Mouse (Mus musculus): ENCODE results near the gene Acbd6. TPM values are rescaled to one million over a fixed set of nuclear protein-coding genes. Genes with fewer than 3 reads are reported as not detected.

Gene Acbd6
- polyA plus RNA-seq, 1 experiment: 22.5 TPM

- H3K4me3 ChIP-seq (replicated peaks): no peak overlapping the region
Measured at GRCm38 (mm10) chr1:155614426-155614825, 56.5 kb downstream of the Acbd6 start.

GRCm38 (mm10) chr1:155621075-155621474 is 63.2 kb downstream of the Acbd6 start:
- TF ChIP-seq GATA1 (IDR thresholded peaks at IDR 0.05; ENCODE audit: low read length): no peak
- no peak for TF ChIP-seq TAL1 (IDR thresholded peaks at IDR 0.05; ENCODE audit: low read length)
- Histone ChIP-seq H3K4me3 (replicated peaks) (no peak overlapping the region), H3K27me3 (ENCODE audit: control insufficient read depth) (no peaks in the 10 kb centered on the region), H3K36me3 (ENCODE audit: control insufficient read depth) (peaks cover 4% of the 10 kb centered on the region), H3K4me1 (ENCODE audit: control insufficient read depth) (no peaks in the 10 kb centered on the region), H3K9me3 (ENCODE audit: control insufficient read depth, low read length) (no peaks in the 10 kb centered on the region)

More at GRCm38 (mm10) chr1:155614426-155614825, 56.5 kb downstream of the Acbd6 start:
- no peaks in the 10 kb centered on the region for H3K9me3 ChIP-seq (ENCODE audit: control insufficient read depth, low read length)
- H3K27me3 ChIP-seq (ENCODE audit: control insufficient read depth): no peaks in the 10 kb centered on the region
- TF ChIP-seq GATA1 (IDR thresholded peaks at IDR 0.05; ENCODE audit: low read length) (no peak), TAL1 (IDR thresholded peaks at IDR 0.05; ENCODE audit: low read length) (no peak)
- no peaks in the 10 kb centered on the region; the same call in none of the 2 replicates for H3K36me3 ChIP-seq (ENCODE audit: control insufficient read depth)
- H3K4me1 ChIP-seq (ENCODE audit: control insufficient read depth): no peaks in the 10 kb centered on the region

GRCm38 (mm10) chr1:155623192-155623591 is 65.3 kb downstream of the Acbd6 start:
- no peaks in the 10 kb centered on the region for H3K27me3 ChIP-seq (ENCODE audit: control insufficient read depth)
- no peaks in the 10 kb centered on the region for H3K9me3 ChIP-seq (ENCODE audit: control insufficient read depth, low read length)
- H3K4me3 ChIP-seq (replicated peaks): no peak overlapping the region
- no peaks in the 10 kb centered on the region for H3K4me1 ChIP-seq (ENCODE audit: control insufficient read depth)
- TF ChIP-seq TAL1 (IDR thresholded peaks at IDR 0.05; ENCODE audit: low read length): no peak
- no peak for TF ChIP-seq GATA1 (IDR thresholded peaks at IDR 0.05; ENCODE audit: low read length)
- peaks cover 12% of the 10 kb centered on the region for H3K36me3 ChIP-seq (ENCODE audit: control insufficient read depth)

- Histone ChIP-seq H3K4me1 (ENCODE audit: control insufficient read depth) (no peaks in the 10 kb centered on the region), H3K4me3 (replicated peaks) (no peak overlapping the region), H3K9me3 (ENCODE audit: control insufficient read depth, low read length) (no peaks in the 10 kb centered on the region), H3K27me3 (ENCODE audit: control insufficient read depth) (no peaks in the 10 kb centered on the region), H3K36me3 (ENCODE audit: control insufficient read depth) (peaks cover 11% of the 10 kb centered on the region)
- TF ChIP-seq TAL1 (IDR thresholded peaks at IDR 0.05; ENCODE audit: low read length) (no peak), GATA1 (IDR thresholded peaks at IDR 0.05; ENCODE audit: low read length) (no peak)
Measured at GRCm38 (mm10) chr1:155627746-155628145, 69.8 kb downstream of the Acbd6 start.

- H3K4me3 ChIP-seq (replicated peaks): no peak overlapping the region
Measured at GRCm38 (mm10) chr1:155636648-155637047, 78.7 kb downstream of the Acbd6 start.

GRCm38 (mm10) chr1:155645816-155646215 is 87.9 kb downstream of the Acbd6 start:
- no peaks in the 10 kb centered on the region for H3K27me3 ChIP-seq (ENCODE audit: control insufficient read depth)
- H3K4me1 ChIP-seq (ENCODE audit: control insufficient read depth): no peaks in the 10 kb centered on the region
- H3K9me3 ChIP-seq (ENCODE audit: control insufficient read depth, low read length): no peaks in the 10 kb centered on the region
- no peak overlapping the region for H3K4me3 ChIP-seq (replicated peaks)
- TF ChIP-seq GATA1 (IDR thresholded peaks at IDR 0.05; ENCODE audit: low read length) (no peak), TAL1 (IDR thresholded peaks at IDR 0.05; ENCODE audit: low read length) (no peak)
- H3K36me3 ChIP-seq (ENCODE audit: control insufficient read depth): no peaks in the 10 kb centered on the region

More at GRCm38 (mm10) chr1:155636648-155637047, 78.7 kb downstream of the Acbd6 start:
- TF ChIP-seq GATA1 (IDR thresholded peaks at IDR 0.05; ENCODE audit: low read length) (no peak), TAL1 (IDR thresholded peaks at IDR 0.05; ENCODE audit: low read length) (no peak)
- Histone ChIP-seq H3K36me3 (ENCODE audit: control insufficient read depth) (no peaks in the 10 kb centered on the region), H3K9me3 (ENCODE audit: control insufficient read depth, low read length) (no peaks in the 10 kb centered on the region), H3K27me3 (ENCODE audit: control insufficient read depth) (no peaks in the 10 kb centered on the region), H3K4me1 (ENCODE audit: control insufficient read depth) (no peaks in the 10 kb centered on the region)

- no peak overlapping the region for H3K4me3 ChIP-seq (replicated peaks)
- no peak for TF ChIP-seq TAL1 (IDR thresholded peaks at IDR 0.05; ENCODE audit: low read length)
- TF ChIP-seq GATA1 (IDR thresholded peaks at IDR 0.05; ENCODE audit: low read length): no peak
- no peaks in the 10 kb centered on the region for H3K4me1 ChIP-seq (ENCODE audit: control insufficient read depth)
- no peaks in the 10 kb centered on the region for H3K27me3 ChIP-seq (ENCODE audit: control insufficient read depth)
- H3K9me3 ChIP-seq (ENCODE audit: control insufficient read depth, low read length): no peaks in the 10 kb centered on the region
- no peaks in the 10 kb centered on the region for H3K36me3 ChIP-seq (ENCODE audit: control insufficient read depth)
Measured at GRCm38 (mm10) chr1:155646345-155647307, 88.7 kb downstream of the Acbd6 start.

- TF ChIP-seq TAL1 (IDR thresholded peaks at IDR 0.05; ENCODE audit: low read length) (no peak), GATA1 (IDR thresholded peaks at IDR 0.05; ENCODE audit: low read length) (no peak)
- no peaks in the 10 kb centered on the region for H3K36me3 ChIP-seq (ENCODE audit: control insufficient read depth)
- no peak overlapping the region for H3K4me3 ChIP-seq (replicated peaks)
- H3K9me3 ChIP-seq (ENCODE audit: control insufficient read depth, low read length): no peaks in the 10 kb centered on the region
- no peaks in the 10 kb centered on the region for H3K4me1 ChIP-seq (ENCODE audit: control insufficient read depth)
- H3K27me3 ChIP-seq (ENCODE audit: control insufficient read depth): no peaks in the 10 kb centered on the region
Measured at GRCm38 (mm10) chr1:155650121-155650846, 92.4 kb downstream of the Acbd6 start.

GRCm38 (mm10) chr1:155654961-155655360 is 97.0 kb downstream of the Acbd6 start:
- no peaks in the 10 kb centered on the region for H3K9me3 ChIP-seq (ENCODE audit: control insufficient read depth, low read length)
- no peaks in the 10 kb centered on the region for H3K4me1 ChIP-seq (ENCODE audit: control insufficient read depth)
- H3K4me3 ChIP-seq (replicated peaks): no peak overlapping the region
- TF ChIP-seq GATA1 (IDR thresholded peaks at IDR 0.05; ENCODE audit: low read length) (no peak), TAL1 (IDR thresholded peaks at IDR 0.05; ENCODE audit: low read length) (no peak)
- no peaks in the 10 kb centered on the region for H3K27me3 ChIP-seq (ENCODE audit: control insufficient read depth)
- H3K36me3 ChIP-seq (ENCODE audit: control insufficient read depth): no peaks in the 10 kb centered on the region
